In the genomic region with DNA sequence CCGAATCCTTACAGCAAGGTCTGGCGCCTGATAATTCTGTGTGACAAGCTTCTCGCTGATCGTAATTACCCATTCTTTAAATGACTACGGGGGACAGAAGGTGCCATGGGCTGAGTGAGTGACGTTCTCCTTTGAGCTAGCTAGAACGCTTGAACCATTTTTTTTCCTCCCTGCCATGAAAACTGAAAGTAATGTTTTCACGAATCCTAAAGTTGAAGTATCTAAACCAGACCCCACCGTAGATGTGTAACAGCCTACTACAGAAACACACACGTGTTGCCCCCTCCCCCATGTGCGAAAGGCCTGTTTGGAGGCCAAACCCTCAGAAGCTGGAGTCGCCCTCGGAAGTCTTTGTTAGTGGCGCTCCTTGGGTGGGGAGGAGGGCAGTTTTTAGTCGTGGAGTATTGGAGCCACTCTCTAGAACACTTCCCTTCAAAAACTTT, we compare ENCODE assay signal across 7 mouse cellular contexts. TPM values are rescaled to one million over a fixed set of nuclear protein-coding genes. Genes with fewer than 3 reads are reported as not detected.
A peak's percentile ranks its signal among the peaks of the same experiment; 100 is the strongest.
DNase-seq lines count a peak whose midpoint lies in the region; ATAC-seq and TF ChIP-seq lines count a peak whose summit lies in the region.

No protein-coding gene starts in this region.

- no peak for TF ChIP-seq POLR2A in embryonic fibroblast, embryonic 13.5 days (IDR thresholded peaks at IDR 0.05; ENCODE audit: low read depth, low read length)
- TF ChIP-seq POLR2A in limb, embryonic 14.5 days (IDR thresholded peaks at IDR 0.05; ENCODE audit: borderline replicate concordance, extremely low read depth, insufficient read depth, insufficient read length), result no peak

- peak overlapping the region; percentile 99 for H3K9ac ChIP-seq in limb, embryonic 14.5 days (ENCODE audit: low read depth, low read length, severe bottlenecking)
- H3K9ac ChIP-seq in midbrain, embryonic 15.5 days, result peak overlapping the region; percentile 100

- peak overlapping the region; percentile 89 for H3K4me3 ChIP-seq in embryonic fibroblast, embryonic 13.5 days (ENCODE audit: insufficient read depth, low read length)
- peak overlapping the region; percentile 99 for H3K4me3 ChIP-seq in limb, embryonic 14.5 days (replicated peaks; ENCODE audit: low read length)
- peak overlapping the region; percentile 99 for H3K4me3 ChIP-seq in midbrain, embryonic 15.5 days

- H3K27ac ChIP-seq in embryonic fibroblast, embryonic 13.5 days (ENCODE audit: insufficient read depth, low read length), result peak overlapping the region; percentile 84
- H3K27ac ChIP-seq in limb, embryonic 14.5 days (replicated peaks; ENCODE audit: low read depth, low read length), result peak overlapping the region; percentile 96
- peak overlapping the region; percentile 98 for H3K27ac ChIP-seq in midbrain, embryonic 15.5 days

- peaks cover 5% of the 10 kb centered on the region; the same call in 1 of the 2 replicates for H3K36me3 ChIP-seq in limb, embryonic 14.5 days (ENCODE audit: control insufficient read depth, insufficient read depth, low read length)
- H3K36me3 ChIP-seq in midbrain, embryonic 15.5 days (replicated peaks), result no peaks in the 10 kb centered on the region

- no peak for TF ChIP-seq CTCF in embryonic fibroblast, embryonic 13.5 days (IDR thresholded peaks at IDR 0.05; ENCODE audit: borderline replicate concordance, insufficient read depth, low read length)

- DNase-seq in CD4-positive, CD25-positive, alpha-beta regulatory T cell, adult 2 months (ENCODE audit: low read depth, low spot score), result peak; percentile 62
- DNase-seq in Muller cell, postnatal 12 days (ENCODE audit: inconsistent ontology term), result peak; percentile 51
- peak; percentile 42 for DNase-seq in limb, embryonic 14.5 days (ENCODE audit: low spot score)
- peak; percentile 51 for DNase-seq in thymus, postnatal 4 days

- H3K9me3 ChIP-seq in limb, embryonic 14.5 days (ENCODE audit: control insufficient read depth, low read length), result no peaks in the 10 kb centered on the region
- H3K9me3 ChIP-seq in midbrain, embryonic 15.5 days, result no peaks in the 10 kb centered on the region

- peak overlapping the region; percentile 55 for H3K4me2 ChIP-seq in limb, embryonic 14.5 days (replicated peaks; ENCODE audit: low read depth, low read length, severe bottlenecking)
- peak overlapping the region; percentile 85 for H3K4me2 ChIP-seq in midbrain, embryonic 15.5 days

- H3K4me1 ChIP-seq in embryonic fibroblast, embryonic 13.5 days (ENCODE audit: control insufficient read depth, insufficient read depth, low read length), result peaks cover 2% of the 10 kb centered on the region
- peaks cover 12% of the 10 kb centered on the region for H3K4me1 ChIP-seq in limb, embryonic 14.5 days (ENCODE audit: control insufficient read depth, insufficient read depth, low read length)
- H3K4me1 ChIP-seq in midbrain, embryonic 15.5 days, result peaks cover 22% of the 10 kb centered on the region

- ATAC-seq in hematopoietic stem cell, adult 5-6 weeks (replicated peaks in 1 of 2; ENCODE audit: insufficient read depth in 1 of 2, low FRiP score in 2 of 2, low TSS enrichment in 1 of 2, low read depth in 1 of 2, poor library complexity in 2 of 2, severe bottlenecking in 2 of 2), result peak; percentile 24 to 40; a peak in 2 of 4 replicates
- peak; percentile 39 for ATAC-seq in limb, embryonic 14.5 days (ENCODE audit: low FRiP score, low read depth)
- peak; percentile 62 for ATAC-seq in midbrain, embryonic 15.5 days (replicated peaks)

- WGBS in limb, embryonic 14.5 days, result 2% methylated on average over 15 of the region's 15 CpGs
- WGBS in midbrain, embryonic 15.5 days, result 0% methylated on average over 15 of the region's 15 CpGs

- H3K27me3 ChIP-seq in limb, embryonic 14.5 days (ENCODE audit: control insufficient read depth, insufficient read depth, low read length), result no peaks in the 10 kb centered on the region
- no peaks in the 10 kb centered on the region for H3K27me3 ChIP-seq in midbrain, embryonic 15.5 days (replicated peaks)

RNA-seq across cellular contexts. Expression of a gene that starts 0.8 kb away (rescaled TPM):
- 103 and 112 TPM in 2 replicates for polyA plus RNA-seq in embryonic fibroblast, embryonic 13.5 days (2011; ENCODE audit: insufficient read length, low read depth, missing spikeins)
- 59.2 and 77.2 TPM in 2 replicates for total RNA-seq in hematopoietic stem cell, adult 5-6 weeks (2017)
- polyA plus RNA-seq in limb, embryonic 14.5 days (2012; rRNA removed), result 62.6 and 72.1 TPM in 2 replicates
- 74.6 and 76.1 TPM in 2 replicates for polyA plus RNA-seq in limb, embryonic 14.5 days (2014; fragmentation: Nextera tagmentation; extraction: Ambion mirVana)
- 47.5 and 49.3 TPM in 2 replicates for polyA plus RNA-seq in midbrain, embryonic 15.5 days (2015; fragmentation: Nextera tagmentation; extraction: Ambion mirVana)

RNA-seq across cellular contexts. Expression of a gene that starts 22.1 kb away (rescaled TPM):
- polyA plus RNA-seq in embryonic fibroblast, embryonic 13.5 days (2011; ENCODE audit: insufficient read length, low read depth, missing spikeins), result 33.3 and 39.7 TPM in 2 replicates
- total RNA-seq in hematopoietic stem cell, adult 5-6 weeks (2017), result 25.4 and 30.9 TPM in 2 replicates
- 7.5 and 7.6 TPM in 2 replicates for polyA plus RNA-seq in limb, embryonic 14.5 days (2012; rRNA removed)
- polyA plus RNA-seq in limb, embryonic 14.5 days (2014; fragmentation: Nextera tagmentation; extraction: Ambion mirVana), result 4.0 and 4.7 TPM in 2 replicates
- 2.0 and 2.4 TPM in 2 replicates for polyA plus RNA-seq in midbrain, embryonic 15.5 days (2015; fragmentation: Nextera tagmentation; extraction: Ambion mirVana)

RNA-seq across cellular contexts. Expression of a gene that starts 22.2 kb away (rescaled TPM):
- 22.9 and 23.0 TPM in 2 replicates for polyA plus RNA-seq in embryonic fibroblast, embryonic 13.5 days (2011; ENCODE audit: insufficient read length, low read depth, missing spikeins)
- total RNA-seq in hematopoietic stem cell, adult 5-6 weeks (2017), result 97.9 and 104 TPM in 2 replicates
- 22.0 and 29.6 TPM in 2 replicates for polyA plus RNA-seq in limb, embryonic 14.5 days (2012; rRNA removed)
- polyA plus RNA-seq in limb, embryonic 14.5 days (2014; fragmentation: Nextera tagmentation; extraction: Ambion mirVana), result 22.9 and 26.2 TPM in 2 replicates
- polyA plus RNA-seq in midbrain, embryonic 15.5 days (2015; fragmentation: Nextera tagmentation; extraction: Ambion mirVana), result 17.3 and 18.1 TPM in 2 replicates

Comparison
In these comparisons a context has a peak if more than half of its experiments do, and no peak if none do; other contexts are left out.
1. Peak in every context shown above with its lines: DNase-seq, ATAC-seq, H3K4me3 ChIP-seq and H3K27ac ChIP-seq.